Mouse (Mus musculus): ENCODE measurements around the gene Olfr1504. TPM values are rescaled to one million over a fixed set of nuclear protein-coding genes. Genes with fewer than 3 reads are reported as not detected.
"Not testable (repeated sequence)": the region's sequence is repeated elsewhere in the genome, so short reads cannot be mapped to it uniquely, and the experiment has no call there.

Olfr1504 gene
- not detected for polyA plus RNA-seq (2017; shearing (Covaris generic))

DNA sequence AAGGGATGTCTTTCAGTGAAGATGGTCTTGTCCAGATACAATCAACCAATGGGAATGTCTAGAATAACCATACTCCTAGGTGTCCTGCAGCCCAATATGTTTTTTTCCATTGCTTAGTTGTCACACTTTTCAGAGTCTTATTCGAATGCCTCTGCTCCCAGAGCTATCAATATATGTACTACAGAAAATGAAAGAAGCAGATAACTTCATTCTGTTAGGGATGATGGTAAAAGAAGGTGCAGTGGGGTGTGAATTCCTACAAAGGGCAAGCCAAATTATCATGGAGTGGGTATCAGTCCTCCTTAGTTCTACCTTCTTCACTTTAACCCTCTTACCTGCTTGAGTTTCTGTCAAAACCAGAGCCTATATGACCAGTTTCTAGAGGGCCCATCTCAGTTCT, at the start of gene Olfr1504:
TSS of gene Olfr1504 (minus strand) at position 101 of the 400 bp plus-strand sequence.
- no peak for ATAC-seq

DNA sequence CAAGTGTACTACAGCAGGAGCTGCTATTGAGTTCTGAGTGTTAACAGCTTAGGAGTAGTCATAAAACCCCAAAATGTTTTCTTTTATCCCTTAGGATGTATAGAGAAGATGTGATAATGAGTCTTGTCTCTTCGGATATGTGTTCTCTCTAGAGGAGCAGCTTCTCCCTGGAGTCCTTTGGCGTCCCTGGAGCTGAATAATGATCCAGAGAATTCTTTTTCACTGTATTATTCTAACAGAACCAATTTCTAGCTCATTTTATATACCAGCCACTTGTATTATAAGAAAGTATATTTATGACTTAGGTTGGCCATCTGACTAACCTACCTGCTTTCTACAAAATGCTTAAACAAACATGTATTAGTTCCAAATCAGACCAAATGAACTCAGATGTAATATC, 15.5 kb upstream of the Olfr1504 start, which contains the start of gene Olfr1505:
TSS of gene Olfr1505 (plus strand) at position 301 of the 400 bp plus-strand sequence.
- ATAC-seq = no peak

DNA sequence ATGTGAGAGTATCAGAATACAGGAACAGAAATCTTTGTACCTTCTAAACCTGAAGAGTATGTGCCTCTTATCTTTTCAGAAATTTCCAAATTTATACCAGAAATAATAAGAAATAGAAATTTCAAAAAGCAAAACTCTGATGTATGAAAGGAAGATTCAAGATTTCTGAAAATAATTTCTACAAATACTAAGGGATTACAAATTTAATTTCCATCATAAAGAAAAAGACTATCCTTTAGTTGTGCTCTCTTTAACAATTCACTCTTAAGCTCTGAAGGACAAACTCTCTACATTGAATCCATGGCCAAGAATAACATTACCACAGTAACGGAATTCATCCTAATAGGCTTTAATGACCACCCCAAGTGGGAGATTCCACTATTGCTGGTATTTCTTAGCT, 36.2 kb downstream of the Olfr1504 start, which contains the start of gene Olfr1502:
TSS of gene Olfr1502 (plus strand) at position 301 of the 400 bp plus-strand sequence.
- ATAC-seq = no peak

DNA sequence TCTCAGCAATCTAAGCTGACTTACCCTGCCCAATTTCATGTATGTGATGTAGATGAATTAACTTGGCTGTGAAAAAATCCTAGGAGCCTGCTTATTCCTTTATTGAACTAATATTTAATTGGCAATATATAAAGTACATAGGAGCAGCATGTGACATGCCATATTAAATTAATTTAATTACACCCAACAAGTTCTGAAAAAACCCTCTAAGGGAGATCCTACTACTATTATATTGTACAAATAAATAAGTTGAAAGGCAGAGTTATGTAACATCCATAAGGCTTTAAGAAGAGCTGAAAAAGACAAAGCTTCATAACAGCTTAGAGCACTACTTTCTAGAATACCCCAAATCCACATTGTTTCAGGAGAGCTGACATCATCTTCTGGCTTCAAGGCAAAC, 47.1 kb downstream of the Olfr1504 start, which contains the start of gene Olfr1501:
TSS of gene Olfr1501 (minus strand) at position 101 of the 400 bp plus-strand sequence.
- not testable (repeated sequence) for ATAC-seq

Other genes starting within 250 kb of the Olfr1504 start
- not detected for gene Olfr1490, start 246.8 kb downstream of the Olfr1504 start, polyA plus RNA-seq (2017; shearing (Covaris generic))
- not detected for gene Olfr1491, start 200.7 kb downstream of the Olfr1504 start, polyA plus RNA-seq (2017; shearing (Covaris generic))
- not detected for gene Olfr1493-ps1, start 174.7 kb downstream of the Olfr1504 start, polyA plus RNA-seq (2017; shearing (Covaris generic))
- gene Olfr1494, start 158.2 kb downstream of the Olfr1504 start, polyA plus RNA-seq (2017; shearing (Covaris generic)) = not detected
- gene Olfr1495, start 133.3 kb downstream of the Olfr1504 start, polyA plus RNA-seq (2017; shearing (Covaris generic)) = under 1 TPM in 1 of 3 experiments, not detected in 2; 0.57 TPM
- gene Olfr1496, start 120.0 kb downstream of the Olfr1504 start, polyA plus RNA-seq (2017; shearing (Covaris generic)) = not detected
- not detected for gene Olfr1497, start 99.7 kb downstream of the Olfr1504 start, polyA plus RNA-seq (2017; shearing (Covaris generic))
- not detected for gene Olfr1499, start 78.5 kb downstream of the Olfr1504 start, polyA plus RNA-seq (2017; shearing (Covaris generic))
- gene Olfr1500, start 67.4 kb downstream of the Olfr1504 start, polyA plus RNA-seq (2017; shearing (Covaris generic)) = under 1 TPM in 2 of 3 experiments, not detected in 1; 0.35 to 0.55 TPM
- gene Olfr1501, start 47.2 kb downstream of the Olfr1504 start, polyA plus RNA-seq (2017; shearing (Covaris generic)) = not detected
- not detected for gene Olfr1502, start 36.1 kb downstream of the Olfr1504 start, polyA plus RNA-seq (2017; shearing (Covaris generic))
- gene Olfr1505, start 15.6 kb upstream of the Olfr1504 start, polyA plus RNA-seq (2017; shearing (Covaris generic)) = not detected